Mouse (Mus musculus) cerebellum, adult (tissue): Measurements from ENCODE around the gene Snx15.

Experiments used
- ATAC-seq: cut with Nextera tagmentation; 2 replicates; pipeline ENCODE4 v1.9.2; 2017; ENCODE audit warnings: mild to moderate bottlenecking, moderate library complexity, mixed read lengths; ENCODE audit not compliant: insufficient number of reproducible peaks, low FRiP score, low TSS enrichment

Snx15 gene

DNA sequence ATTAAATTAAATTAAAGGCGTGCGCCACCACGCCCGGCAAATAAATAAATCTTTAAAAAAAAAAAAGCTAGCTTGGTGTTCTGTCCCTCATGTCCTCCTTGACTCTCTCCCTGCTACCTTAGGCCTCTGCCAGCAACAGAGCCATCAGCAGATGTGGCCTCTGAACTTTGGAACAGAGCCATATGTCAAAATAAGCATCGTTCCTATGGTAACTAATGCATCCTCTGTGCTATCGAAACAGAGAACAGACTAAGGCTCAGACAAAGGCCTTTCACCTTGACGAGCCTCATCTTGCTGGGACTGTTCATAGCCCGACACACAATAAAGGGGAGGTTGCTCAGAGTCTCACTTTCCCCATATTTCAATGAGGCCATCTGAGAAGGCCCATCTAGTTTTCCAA is 4.8 kb downstream of the Snx15 start:
- ATAC-seq = no peak

DNA sequence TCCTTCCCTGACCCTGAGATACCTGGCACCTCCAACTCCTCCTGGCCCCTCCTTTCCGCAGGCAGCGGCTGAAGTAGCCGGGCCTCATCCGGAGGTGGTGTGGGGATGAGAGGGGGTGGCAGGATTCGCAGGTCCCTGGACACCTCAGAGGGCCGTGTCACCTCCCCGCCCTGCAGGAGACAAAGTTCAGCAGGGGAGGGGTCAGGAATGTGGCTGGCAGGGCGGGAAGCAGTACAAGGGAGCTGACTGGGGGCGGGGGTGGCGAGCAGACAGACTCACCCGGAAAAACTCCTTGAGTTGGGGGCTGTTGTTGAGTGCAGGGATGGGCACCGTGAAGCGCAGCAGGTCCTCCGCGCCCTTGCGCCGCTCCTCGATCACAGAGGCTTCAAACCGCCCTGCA is 6.3 kb downstream of the Snx15 start:
- no peak for ATAC-seq

DNA sequence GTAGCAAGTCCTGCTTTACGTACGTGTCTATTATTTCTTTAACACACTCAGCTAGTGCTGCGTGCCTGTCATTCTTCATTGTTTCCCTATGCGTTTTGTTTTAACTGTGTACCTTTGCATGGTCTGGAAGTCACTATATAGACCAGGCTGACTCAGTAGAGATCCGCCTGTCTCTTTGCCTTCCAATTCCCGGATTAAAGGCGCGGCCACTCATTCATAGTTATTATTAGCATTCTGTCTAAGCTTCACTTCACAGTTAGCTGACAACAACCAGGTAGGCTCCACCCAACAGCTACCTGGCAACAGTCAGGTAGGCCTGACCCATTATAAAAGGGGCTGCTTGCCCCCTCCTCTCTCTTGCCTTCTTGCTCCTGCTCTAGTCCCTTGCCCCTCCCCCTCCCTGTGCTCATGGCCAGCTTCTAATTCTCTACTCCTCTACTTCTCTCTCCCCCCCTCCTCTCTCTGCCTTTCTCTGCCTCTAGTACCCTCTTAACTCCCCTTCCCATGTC is 9.4 kb downstream of the Snx15 start:
- ATAC-seq = no peak

DNA sequence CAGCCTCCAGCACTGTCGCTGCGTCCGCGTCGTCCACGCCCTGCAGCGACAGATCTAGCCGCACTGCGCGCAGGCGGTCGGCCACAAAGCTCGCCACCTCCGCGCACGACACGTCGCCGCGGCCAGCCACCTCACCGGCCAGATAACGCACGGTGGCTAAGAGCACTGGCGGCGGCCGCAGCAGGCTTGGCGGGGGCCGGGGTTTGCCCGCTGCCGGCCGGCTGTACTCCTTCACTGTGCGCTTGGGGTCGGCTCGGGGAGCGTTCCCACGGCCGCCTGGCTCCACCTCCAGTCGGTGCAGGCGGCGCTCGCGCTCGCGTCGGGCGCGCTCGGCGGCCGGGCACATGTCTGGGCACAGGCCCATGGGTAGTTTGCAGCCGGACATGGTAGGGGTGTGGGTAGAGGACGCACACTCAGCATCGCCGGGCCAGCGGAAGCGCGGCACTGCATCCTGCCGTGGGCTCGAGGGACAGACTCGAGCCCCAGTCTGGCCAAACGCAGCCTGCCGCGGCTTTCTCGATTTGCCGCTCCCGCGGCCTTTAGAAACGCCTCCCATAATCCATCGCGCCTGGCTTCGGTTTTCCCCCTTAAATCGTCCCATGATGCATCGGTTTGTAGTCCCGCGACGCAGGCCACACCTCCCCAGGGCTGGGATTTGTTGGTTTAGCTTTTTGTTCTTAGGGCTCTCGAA is 10.0 kb downstream of the Snx15 start, which contains the start of gene Sac3d1:
Gene Sac3d1 (minus strand): TSS at position 665 of the 691 bp plus-strand sequence.
- ATAC-seq = peak; percentile 77; the same call in 1 of the 2 replicates

DNA sequence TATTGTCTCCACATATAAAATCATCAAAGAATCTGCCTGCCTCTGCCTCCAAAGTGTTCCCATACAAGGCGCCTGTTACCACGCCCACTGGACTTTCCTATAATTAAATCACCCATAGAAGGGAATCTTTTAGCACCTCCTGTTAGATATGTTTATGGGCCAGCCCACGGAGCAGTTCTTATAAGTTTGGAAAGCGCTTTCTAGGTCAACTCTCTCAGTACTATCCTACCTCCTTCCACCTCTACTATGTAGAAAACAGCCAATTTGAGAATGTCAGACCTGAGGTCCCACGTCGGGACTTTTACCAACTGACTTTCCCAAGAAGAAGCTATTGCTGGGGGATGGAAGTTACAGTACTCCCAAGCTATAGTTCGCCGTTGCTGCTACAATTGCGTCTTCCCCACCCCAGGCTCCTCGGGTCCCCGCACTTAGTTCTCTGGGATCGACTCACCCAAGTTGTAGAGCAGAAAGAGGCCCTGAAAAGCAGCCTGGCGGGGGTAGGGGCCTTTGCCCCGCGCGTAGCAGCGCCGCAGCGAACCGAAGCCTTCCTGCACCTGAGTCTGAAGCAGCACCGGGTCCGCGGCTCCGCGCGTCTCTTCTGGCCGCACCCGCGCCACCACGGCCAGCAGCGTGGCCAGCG is 10.6 kb downstream of the Snx15 start:
- ATAC-seq = no peak; the same call in 1 of the 2 replicates

DNA sequence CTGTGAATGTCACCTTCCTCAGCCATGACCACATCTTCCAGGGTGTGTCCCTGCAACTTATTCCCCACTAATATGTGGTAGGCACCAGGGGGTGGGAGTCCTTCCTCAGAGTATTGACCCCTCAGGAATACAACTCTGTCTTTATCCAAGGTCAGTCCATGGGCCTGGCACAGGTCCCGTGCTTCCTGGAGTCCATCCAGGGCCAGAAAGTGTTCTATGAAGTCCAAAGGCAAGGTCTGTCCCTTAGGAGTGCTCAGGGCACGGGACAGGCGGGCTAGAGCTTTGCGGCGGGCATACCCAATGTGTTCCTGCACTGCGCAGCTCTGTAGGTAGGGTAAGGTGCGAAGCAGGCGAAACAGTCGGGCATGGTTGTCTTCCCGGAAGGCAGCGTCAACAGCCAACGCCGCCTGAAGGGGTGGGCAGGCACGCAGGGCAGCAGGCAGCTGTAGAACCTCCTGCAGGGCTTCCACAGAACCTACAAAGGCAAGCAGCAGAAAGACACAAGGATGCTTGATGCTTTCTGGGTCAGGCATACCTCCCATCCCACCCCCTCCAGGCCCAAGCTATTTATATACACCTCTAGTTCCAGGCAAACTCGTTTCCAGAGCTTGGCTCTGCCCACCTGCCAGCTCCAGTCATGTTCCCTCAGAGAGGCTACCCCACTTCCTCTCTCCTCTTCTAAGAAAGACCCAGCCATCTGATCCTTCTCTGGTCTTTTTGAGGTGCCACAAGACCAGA is 11.8 kb downstream of the Snx15 start:
- no peak for ATAC-seq

DNA sequence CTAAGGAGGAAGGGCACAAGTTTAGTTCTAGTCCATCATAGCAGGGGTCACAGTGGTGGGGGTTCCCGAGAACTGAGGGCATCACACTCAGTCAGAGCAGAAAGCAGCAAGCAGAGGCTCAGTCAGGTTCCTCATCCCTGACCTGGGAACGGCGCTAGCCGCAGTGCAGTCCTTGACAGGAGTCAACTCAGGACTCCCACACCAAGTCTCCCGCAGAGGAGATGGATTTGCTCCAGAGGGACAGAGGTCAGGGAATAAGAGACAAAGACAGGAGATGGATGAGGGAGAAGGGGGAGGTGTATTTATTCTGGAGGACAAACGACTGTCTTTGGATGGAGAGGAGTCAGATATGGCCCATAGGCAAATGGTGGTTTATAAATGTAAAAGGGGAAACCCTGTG is 15.0 kb downstream of the Snx15 start:
- no peak for ATAC-seq

DNA sequence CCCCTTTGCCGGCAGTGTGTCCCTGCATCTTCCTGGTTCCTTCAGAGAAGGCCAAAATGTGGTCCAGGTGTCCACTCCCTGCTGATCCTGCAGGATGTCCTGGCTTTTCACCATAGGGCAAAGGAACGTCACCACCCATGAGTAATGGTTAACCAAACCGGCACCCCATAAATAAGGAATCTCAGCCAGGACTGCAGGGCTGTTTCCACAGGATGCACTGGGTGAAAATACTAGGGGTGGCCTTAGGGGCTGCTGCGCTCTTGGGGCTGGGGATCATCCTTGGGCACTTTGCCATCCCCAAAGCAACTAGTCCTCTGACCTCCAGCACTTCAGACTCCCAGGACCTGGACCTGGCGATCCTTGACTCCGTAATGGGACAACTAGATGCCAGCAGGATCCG is 22.5 kb downstream of the Snx15 start, which contains the start of gene Naaladl1:
Gene Naaladl1 (plus strand): TSS at position 197 of the 400 bp plus-strand sequence.
- no peak for ATAC-seq

DNA sequence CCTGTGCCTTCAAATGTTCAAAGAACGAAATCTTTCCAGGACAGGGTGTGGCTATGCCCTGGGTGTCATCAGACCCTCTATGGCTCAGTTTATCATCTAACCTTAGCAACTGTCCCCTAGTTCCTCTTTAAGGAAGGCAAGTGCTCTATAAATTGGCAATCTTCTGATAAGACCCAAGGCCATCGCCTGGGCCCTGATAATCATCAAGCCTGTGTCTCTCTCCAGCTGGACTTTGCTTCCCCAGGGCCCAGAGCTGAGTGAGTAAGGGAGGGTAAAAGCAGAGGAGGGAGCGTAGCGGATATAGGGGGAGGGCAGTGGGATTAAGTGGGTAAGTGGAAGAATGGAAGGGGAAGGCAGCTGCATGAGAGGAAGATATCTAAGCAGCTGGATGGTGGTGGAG is 23.6 kb downstream of the Snx15 start:
- no peak for ATAC-seq

DNA sequence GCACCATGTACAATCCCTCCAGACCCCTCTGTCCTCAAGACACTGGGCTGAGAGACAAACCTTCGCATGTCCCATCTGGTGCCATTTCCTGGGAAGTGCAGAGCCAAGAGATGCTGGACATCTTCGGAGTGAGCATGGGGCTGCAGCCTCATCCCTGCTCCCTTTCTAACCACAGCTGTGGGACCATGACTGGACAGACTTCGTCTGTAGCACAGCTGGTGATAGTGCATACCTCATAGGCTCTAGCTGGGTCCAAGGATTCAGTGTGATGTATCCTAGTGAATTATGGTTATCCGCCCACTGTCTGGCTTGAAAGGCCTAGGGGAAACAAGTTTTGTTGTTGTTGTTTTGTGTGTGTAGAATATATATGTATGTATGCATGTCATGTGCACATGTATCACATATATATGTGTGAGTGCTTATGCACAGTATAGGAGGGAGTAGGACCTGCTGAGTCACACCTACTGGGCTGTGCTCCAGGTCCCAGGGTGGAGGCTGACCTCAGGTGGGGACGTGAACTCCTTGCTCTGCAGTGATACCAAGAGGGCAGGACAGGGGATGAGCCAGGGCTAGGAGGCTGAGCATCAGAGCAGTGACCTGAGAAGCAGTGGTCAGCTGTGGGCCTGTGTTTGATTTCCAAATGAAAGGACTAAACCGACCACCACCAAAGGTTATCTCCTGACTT is 25.8 kb downstream of the Snx15 start:
- ATAC-seq = no peak

DNA sequence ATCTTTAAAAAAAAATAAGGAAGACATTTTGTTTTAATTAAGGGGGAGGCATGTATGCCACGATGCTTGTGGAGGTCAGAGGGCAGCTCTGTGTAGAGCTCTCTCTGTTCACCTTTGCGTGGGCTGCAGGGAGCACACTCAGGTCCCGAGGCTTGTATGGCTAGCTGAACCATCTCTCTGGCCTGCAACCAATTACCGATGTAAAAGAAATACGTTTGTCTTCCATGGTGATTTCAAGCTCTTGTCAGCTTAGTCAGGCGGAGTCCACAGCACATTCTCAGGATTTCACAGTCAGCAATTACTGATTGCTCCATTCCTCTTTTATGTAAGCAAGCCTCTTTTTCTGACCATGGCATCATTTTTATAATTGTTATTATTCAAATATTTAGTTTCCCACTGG is 26.9 kb downstream of the Snx15 start:
- no peak for ATAC-seq

DNA sequence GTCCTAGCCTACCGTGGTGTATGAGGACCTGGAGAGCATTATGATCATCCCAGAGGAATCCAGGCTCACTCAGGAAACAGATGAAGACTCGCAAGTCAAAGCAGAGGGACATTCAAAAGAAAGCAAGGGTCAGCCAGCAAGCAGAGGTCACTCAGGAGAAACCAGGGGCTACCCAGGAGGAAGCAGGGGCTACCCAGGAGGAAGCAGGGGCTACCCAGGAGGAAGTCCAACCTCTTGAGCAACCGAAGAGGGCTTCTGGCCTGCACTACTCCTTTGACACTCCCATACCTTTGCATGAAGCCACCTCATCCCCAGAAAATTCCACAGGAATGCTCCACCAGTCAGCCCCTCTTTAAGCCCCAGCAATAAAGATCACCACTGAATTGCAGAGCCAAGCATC is 30.3 kb downstream of the Snx15 start:
- ATAC-seq = no peak

DNA sequence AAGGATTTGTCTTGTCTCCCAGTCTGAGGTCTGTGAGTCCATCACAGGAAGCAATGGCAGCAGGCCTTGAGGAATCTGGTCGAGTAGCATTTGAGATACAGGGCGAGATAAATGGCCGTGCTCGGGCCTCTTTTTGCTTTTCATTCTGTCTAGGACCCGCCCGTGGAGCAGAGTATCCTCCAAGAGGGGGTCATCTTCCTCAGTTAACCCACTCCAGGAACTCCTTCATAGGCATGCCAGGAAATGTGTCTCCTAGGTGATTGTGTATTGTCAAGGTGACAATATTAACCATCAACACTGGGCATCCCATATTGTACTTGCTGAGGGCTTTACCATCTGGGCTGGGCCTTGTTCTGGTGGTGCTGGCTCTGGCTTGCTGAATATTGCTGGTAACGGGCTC is 34.0 kb downstream of the Snx15 start, which contains the start of gene AC131692.1:
Gene AC131692.1 (plus strand): TSS at position 301 of the 400 bp plus-strand sequence.
- ATAC-seq = no peak

DNA sequence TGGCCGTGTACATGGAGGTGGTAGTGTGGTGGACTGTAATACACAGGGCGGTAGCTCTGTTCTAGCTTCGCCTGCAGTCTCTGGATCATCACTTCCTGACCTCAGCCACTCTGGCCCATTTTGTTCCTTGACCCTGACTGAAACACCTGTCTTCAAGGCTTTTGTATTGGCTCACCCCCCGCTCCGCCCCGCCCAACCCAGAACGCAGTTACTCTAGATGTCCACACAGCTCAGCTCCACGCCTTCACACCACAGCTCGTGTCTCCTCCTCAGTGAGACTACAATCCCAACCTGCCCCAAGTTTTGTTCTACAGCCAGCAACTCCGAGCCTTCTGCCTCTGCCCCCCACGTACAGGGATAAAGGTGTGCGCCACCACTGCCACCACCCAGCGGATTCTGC is 39.3 kb downstream of the Snx15 start:
- no peak for ATAC-seq

DNA sequence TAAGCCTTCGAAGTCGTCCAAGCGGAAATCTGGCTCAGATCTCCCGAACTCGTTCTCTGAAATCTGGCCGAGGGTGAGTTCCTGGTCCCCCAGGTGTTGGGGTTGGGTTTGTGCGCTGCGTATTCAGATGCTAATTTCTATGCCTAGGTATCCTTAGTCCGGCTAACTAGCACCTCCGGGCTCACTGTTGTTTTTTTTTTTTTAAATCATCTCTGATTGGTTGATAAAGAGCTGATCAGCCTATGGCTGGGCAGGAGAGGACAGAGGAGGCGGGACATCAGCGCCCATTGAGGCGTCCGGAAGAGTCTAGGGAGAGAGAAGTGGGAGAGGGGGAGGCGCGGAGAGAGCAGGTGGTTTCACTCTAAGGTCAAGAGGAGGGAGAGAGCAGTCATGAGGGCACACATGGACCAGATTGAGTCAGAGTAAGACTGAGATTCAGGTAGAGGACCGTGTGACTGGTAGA is 42.7 kb downstream of the Snx15 start:
- no peak for ATAC-seq

DNA sequence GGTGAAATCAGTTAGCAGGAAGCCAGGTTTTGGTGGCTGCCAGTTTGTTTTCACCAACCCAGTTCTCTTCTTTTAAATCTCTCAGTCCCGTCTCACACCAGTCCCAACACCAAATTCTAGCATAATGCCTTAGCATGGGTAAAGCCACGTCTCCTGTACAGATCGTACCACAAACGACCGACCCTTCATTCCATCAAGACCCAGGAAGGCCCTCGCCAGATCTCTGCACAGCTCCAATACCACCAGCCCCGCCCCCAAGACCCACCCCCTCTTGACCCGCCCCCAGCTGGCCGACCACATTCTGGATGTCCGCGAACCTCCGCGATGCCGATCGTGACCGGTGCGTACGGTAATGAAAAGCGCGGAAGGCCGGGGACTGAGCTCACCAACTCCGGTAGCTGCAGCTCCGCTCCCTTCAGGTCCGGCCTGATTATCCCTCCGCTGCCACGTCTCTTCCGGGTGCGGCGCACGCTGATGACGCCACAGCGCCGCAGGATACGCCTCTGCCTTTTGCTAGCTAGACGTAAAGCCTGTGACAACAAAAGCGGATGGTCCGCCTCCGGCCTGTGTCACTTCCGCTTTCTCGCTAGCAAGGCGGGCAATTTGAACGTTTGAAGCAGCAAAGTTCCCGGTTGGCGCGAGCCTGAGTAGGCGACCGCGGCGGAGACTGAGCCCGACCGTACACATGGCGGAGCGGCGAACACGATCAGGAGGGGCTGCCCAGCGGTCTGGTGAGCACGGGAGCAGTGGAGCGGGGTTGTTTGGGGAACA is 43.4 kb downstream of the Snx15 start, which contains the start of the genes Zfpl1 and Cdca5:
Gene Zfpl1 (minus strand): TSS at position 479 of the 771 bp plus-strand sequence.
Gene Cdca5 (plus strand): TSS at position 506 of the 771 bp plus-strand sequence.
- ATAC-seq = peak; percentile 76; the same call in 1 of the 2 replicates

DNA sequence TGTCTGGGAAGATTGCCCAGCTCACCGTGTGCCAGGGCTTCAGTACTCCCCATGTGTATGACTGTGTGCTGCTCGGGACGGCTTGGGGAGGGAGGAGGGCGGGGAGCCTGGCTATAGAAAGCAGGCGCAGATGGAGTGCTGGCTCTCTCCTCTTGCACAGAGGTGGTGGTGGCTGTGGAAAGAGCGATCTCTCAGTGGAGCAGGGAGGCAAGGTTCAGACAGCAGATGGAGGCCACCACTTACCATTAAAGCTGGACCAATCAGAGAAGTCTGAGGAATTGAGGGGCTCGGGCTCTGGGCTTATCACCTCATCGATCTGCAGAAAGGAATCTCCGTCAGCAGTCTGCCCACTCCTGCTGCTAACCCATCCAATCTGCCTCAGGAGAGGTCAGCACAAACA is 45.9 kb downstream of the Snx15 start, which contains the start of gene Gm28374:
Gene Gm28374 (minus strand): TSS at position 101 of the 400 bp plus-strand sequence.
- no peak for ATAC-seq

DNA sequence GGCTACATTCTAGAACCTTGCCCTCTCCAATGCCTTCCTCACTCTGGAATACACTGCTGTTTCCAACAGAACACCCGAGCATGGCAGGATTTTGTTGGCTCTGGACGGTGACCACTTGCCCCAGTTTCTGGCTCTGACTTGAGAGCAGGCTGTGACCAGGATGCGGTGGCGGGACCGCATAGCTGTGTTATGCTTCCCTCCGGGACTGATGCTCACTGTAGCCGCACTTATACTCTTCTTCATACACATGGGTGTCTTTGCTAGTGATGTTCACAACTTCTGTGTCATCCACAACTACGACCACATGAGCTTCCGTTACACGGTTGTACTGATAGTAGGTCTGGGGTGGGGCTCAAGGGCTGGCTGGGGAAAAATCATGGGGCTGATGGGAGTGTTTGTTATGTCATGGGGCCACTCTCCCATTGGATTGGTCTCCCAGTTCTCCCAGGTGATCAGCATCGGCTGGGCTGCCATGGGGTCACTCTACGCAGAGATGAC is 48.1 kb downstream of the Snx15 start, which contains the start of gene Tmem262:
Gene Tmem262 (plus strand): TSS at position 51 of the 498 bp plus-strand sequence.
- ATAC-seq = no peak
